Mouse (Mus musculus) thymus, postnatal 10 days (tissue): ENCODE data around the gene Dap3.
"Not testable (repeated sequence)": the region's sequence is repeated elsewhere in the genome, so short reads cannot be mapped to it uniquely, and the experiment has no call there.

Experiments
- DNase-seq, 2 experiments: peaks; one replicate each; pipeline ENCODE4 v3.0.0; 2021; ENCODE audit warnings: low spot score in 2 of 2

Gene Dap3

DNA sequence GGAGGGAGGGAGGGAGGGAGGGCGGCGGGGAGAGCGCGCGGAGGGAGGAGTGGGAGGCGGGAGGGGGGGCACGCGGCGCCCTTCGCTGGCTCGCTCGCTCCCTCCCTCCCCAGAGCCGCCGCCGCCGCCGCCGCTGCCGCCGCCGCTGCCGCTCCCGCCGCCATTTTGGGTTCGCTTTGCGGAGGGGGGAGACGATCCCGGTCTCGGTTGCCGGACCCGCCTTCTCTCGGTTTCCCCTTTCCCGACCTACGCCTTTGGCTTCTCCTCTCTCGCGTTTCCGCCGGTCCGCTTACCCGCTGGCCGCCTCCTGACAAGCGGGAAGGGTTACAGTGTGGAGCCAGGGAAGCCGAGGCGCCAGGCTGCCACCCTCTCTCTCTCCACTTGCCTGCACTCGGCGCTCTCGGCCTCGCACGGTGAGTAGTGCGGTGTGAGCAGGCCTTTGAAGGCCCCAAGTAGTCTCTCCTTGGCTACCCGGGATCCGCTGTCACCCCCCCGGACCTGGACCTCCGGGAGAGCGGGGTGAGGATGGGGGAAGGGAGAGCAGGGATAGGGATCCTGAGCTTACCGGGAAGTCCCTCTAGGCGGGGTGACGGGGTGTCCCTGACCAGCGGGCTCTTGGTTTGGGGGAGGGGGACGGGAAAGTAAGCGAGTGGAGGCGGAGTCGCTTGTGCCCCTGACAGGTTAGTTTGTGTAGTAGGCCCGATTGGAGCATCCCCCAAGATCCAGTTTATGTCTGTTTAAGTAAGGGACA is at the start of gene Dap3, which contains the start of gene Ash1l:
Dap3 (minus strand) TSS at position 606 of the 751 bp plus-strand sequence.
Ash1l (plus strand) TSS at position 47 of the 751 bp plus-strand sequence.
- peak; percentile 70 to 78 for DNase-seq

DNA sequence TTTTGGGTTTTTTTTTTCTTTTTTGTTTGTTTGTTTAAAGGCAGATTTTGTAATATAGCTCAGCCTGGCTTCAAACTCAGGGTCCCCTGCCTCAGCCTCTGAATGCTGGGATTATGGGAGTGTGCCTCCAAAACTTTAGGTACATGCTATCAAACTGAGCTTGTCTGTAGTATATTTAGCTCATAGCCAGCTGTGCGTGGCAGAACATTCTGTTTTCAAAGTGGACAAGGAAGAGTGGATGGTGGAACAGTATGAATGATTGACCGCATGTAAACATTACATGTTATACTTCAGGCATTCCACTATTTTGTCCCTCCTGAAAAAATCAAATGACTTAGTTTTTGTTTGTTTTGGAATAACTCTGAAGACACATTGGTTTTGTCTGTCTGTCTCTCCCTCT is 41.8 kb upstream of the Dap3 start:
- no peak for DNase-seq

DNA sequence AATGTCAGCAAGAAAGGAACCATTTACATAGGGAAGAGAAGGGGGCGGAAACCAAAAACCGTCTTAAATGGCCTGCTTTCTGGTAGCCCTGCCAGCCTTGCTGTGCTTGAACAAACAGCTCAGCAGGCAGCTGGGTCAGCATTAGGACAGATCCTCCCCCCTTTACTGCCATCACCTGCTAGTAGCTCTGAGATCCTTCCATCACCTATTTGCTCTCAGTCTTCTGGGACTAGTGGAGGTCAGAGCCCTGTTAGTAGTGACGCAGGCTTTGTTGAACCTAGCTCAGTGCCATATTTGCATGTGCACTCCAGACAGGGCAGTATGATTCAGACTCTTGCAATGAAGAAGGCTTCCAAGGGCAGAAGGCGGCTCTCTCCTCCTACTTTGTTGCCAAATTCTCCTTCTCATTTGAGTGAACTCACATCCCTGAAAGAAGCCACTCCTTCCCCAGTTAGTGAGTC is 33.0 kb upstream of the Dap3 start:
- DNase-seq: no peak

DNA sequence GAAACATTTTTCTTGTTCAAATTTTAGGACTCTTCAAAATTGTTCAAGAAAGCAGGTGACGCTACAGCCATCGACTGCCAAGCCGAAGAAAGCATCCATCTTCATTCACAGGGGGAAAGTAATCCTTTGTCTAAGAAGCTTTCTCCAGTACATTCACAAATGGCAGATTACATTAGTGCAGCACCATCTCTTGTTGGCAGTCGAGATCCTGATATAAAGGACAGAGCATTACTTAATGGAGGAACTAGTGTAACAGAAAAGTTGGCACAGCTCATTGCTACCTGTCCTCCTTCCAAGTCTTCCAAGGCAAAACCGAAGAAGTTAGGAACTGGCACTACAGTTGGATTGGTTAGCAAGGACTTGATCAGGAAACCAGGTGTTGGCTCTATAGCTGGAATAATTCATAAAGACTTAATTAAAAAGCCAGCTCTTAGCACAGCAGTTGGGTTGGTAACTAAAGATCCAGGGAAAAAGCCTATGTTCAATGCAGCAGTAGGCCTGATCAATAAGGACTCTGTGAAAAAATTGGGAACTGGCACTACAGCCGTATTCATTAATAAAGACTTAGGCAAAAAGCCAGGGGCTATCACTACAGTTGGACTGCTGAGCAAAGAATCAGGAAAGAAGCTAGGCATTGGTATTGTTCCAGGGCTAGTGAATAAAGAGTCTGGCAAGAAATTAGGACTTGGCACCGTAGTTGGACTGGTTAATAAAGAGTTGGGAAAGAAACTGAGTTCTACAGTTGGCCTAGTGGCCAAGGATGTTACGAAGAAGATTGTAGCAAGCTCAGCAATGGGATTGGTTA is 30.4 kb upstream of the Dap3 start:
- no peak for DNase-seq

DNA sequence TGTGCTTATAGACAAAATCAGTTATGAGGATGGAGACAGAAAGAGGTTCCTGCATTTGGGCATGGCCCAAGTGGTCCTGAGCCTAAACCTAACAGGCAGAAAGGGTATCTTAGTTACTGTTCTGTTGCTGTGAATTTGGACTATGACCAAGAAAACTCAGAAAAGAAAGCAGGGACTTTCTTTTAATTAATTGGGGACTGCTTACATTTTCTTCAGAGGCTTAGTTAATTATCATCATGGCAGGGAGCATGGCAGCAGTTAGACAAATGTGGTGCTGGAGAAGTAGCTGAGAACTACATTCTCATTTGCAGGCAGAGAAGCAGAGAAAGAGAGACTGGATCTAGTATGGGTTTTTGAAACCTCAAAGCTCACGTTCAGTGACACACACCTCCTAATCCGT is 24.0 kb upstream of the Dap3 start:
- no peak for DNase-seq

DNA sequence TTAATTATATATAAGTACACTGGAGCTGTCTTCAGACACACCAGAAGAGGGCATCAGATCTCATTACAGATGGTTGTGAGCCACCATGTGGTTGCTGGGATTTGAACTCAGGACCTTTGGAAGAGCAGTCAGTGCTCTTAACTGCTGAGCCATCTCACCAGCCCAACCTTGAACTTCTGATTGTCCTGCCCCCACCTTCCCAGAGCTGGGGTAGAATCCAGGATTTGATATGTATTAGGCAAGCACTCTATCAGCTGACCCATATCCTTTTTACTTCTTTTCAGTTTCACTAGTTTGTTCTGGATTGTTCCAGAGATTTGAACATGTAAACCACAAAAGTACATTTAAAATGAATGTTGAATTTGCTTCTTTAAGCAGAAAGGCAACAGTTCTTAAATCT is 12.2 kb upstream of the Dap3 start:
- DNase-seq: not testable (repeated sequence)

DNA sequence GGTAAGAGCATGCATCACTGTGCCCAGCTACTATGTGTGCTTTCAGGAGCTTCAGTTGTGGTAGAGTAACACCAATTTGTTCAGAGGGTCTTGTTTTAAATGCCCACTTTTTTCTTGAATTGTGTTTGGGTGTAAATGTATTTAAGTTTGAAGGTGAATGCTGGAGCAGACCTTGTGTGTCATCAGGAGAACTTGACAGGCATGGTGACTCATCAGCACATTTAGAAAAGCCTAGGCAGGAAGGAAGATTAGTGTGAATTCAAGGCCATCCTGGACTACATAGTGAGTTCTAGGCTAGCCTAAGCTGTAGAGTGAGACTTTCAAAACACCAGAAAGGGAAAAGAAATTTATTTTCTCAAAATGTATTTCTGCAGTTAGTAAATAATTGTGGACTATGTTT is 2.8 kb upstream of the Dap3 start:
- no peak for DNase-seq

DNA sequence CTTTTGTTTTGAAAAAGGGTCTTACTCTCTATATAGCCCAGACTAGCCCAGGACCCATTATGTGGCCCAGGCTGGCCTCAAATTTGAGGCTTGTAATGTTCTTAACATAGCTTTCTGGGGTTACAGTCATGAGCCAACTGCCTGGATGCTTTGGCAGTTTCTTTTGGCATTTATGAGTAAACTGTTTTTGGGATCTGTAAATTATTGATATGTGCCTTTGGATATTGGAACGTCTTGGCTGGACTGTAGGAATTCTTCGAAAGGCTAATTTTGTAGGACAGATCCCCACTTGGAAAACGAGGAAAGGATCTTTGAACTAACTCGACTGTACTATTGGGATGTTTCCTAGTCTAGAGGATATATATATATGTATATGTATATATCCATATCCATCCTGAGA is 2.3 kb upstream of the Dap3 start:
- no peak for DNase-seq

DNA sequence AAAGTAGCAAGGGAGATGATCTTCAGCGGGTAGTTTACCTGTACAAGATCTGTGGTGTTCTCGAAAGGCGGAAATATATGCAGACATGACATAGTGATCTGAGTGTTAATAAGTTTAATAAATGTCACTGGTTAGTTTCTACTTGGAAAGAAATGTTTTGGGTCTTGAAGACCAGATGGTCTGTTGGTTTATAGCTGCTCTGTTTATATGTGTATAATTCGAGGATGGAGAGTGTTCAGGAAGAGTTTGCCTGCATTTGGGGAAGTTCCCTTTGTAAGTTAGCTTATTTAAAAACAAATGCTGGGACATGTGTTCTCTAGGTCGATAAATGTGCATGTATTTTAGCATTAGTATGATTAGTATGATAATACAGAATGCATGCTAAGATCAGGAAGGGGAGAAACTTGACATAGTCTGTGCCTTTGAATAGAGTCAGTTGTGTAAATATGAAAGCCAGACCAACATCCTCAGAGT is 383 bp upstream of the Dap3 start:
- DNase-seq: no peak

DNA sequence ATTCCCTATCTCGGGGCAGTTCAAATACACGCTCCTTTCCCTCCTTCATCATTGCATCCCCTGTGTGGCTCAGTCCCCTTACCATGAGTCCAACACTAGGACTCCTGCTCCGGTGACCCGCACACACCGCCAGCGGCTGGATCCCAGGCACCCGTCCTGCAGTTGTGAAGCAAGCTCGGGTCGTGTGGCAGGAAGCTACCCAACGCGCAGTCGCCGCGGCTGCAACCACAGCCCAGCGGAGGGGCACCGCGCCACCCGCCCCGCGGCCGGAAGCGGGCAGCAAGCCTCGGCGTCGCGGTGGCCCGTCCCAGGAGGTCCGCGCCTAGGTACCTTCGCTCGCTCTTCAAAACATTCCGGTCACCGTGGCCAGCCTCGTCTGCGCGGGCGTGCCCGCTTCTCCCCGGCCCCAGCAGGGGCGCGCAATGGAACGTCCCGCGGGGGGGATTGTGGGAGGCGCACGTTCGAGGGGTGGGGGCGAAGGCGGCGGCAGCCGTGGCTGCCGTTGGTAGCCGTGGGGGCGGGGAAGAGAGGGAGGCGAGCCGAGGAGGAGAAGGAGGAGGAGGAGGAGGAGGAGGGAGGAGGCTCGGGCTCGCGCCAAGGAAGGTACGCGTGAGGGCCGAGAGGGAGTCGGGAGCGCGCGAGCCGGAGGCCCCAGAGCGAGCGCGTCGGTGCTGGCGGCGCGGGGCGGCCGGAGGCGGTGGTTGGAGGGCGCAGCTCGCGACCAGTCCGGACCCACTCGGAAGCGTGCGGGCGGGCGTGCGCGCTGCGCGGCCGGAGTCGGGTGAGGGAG is 1.0 kb downstream of the Dap3 start:
- DNase-seq: peak; percentile 92 to 94

DNA sequence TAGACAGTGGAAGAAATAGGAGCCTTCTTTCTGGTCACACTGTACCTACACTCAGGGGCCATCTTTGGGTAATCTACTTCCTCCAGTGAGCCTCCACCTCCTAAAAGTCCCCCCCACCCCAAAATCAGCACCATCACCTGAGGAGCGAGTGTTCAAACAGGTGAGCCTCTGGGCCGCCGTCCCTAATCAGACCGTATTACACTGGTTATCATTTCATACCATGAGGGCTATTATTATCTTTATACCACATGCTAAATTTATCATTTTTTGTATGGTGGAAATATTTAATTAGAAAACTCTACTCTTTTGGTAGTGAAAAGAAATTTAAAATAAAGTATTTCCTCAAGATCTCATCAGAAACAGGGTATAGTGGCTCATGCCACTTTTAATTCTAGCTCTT is 6.9 kb downstream of the Dap3 start:
- no peak for DNase-seq

DNA sequence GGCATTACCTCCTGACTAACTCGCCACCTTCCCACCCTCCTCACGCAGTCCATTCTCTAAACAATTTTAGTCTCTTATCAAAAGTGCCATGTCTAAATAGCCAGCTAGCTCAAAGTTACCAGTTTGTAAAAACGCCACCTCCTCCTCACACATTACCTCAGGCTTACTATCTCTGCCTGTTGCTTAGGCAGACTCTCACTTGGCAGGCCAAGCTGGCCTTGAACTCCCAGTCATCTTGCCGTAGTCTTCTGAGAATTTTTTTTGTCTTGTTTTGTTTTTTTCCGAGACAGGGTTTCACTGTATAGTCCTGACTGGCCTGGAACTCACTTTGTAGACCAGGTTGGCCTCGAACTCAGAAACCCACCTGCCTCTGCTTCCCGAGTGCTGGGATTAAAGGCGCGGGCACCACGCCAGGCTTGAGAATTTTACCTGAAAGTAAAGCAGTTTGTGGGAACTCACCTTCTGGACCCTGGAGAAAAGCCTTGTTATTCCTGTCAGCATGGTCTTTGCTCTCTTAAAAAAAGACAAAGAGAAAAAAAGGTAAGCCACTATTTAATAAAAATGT is 8.6 kb downstream of the Dap3 start:
- no peak for DNase-seq

DNA sequence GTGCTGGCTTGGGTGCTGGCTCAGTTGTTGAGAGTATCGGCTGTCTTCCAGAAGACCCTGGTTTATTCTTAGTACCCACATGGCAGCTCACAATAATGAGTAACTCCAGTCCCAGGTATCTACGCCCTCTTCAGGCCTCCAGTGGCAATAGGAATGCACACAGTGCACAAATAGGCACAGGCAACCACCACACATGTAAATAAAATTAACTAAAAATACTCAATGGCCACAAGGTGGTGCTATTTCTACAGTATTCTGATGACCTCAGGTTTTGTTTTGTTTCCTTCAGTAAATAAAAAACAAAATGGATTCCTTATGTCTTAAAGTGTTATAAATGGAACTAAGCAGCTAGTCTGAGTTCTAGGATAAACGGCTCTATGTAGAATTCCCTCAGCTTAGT is 11.2 kb downstream of the Dap3 start:
- peak in 1 of 2 experiments; percentile 40 for DNase-seq

DNA sequence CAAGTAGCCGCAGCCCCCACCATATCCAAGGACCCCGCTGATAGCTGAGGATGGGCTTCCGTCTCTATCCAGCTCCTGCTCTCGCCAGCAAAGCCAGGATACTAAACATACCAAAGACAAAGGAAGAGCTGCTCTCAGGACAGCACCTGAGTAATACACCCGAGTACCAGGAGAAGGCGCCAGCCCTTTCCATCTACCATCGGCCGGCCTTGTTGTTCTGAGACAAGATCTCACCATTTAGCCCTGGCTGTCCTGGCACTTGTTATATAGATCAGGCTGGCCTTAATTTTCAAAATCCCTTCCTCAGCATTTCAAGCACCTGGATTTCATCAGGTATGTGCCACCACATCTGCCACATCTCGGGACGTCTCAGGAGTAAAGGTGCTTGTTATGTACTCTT is 11.9 kb downstream of the Dap3 start:
- DNase-seq: no peak

DNA sequence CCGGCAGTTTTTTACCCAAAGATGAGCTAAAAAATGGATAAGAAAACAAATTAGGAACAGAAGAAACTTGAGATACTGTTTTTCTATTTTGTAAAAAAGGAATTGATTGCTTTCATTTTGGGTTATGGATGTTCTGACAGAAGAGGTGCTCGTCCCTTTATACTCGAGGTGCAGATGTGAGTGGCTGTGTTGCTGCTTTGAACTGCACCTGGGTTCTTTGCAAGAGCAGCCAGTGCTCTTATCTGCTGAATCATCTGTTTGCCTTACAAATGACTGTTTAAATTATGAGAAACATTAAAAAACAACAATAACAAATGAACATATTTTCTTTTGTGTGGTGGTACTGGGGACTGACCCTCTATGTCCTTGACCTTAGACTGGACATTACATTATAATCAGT is 21.5 kb downstream of the Dap3 start:
- peak; percentile 30 to 37 for DNase-seq

DNA sequence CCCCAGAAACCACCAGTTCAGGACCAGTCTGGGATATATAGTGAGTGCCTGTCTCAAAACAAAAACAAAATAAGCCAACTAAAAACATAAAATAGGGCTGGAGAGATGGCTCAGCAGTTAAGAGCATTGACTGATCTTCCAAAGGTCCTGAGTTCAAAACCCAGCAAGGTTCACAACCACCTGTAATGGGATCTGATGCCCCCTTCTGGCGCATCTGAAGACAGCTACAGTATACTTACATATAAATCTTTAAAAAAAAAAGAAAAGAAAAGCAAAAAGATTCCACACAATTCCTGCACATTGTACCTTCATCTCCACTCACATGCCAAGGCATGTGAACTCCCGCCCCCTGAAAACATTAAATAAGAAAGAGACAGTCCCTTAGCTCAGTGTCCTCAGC is 25.3 kb downstream of the Dap3 start:
- DNase-seq: no peak

DNA sequence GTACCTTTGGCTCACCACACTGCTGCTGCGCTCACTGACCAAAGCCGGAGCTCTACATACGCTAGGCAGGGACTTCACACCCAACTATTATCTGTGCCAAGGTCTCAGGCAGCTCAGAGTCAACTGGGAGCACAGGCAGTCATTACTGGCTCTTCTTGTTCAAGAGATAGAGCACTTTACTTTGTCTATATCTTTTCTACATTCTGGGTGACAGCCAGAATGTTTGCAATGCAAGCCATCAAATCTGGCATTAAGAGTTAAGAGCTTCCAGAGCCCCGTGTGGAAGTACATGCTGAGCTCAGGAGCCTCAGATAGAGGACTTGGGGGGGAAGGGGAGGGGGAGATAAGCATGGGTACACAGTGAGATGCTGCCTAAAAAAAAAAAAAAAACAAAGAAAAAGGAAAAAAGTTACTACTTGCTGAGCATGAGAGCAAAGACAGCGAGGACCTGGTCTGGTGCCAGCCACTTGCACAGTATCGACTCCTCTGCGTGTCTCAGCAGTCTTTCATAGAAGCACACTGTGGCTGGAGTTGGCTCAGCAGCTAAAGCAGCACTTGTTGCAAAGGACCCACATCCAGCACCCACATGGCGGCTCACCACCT is 26.9 kb downstream of the Dap3 start:
- DNase-seq: no peak

DNA sequence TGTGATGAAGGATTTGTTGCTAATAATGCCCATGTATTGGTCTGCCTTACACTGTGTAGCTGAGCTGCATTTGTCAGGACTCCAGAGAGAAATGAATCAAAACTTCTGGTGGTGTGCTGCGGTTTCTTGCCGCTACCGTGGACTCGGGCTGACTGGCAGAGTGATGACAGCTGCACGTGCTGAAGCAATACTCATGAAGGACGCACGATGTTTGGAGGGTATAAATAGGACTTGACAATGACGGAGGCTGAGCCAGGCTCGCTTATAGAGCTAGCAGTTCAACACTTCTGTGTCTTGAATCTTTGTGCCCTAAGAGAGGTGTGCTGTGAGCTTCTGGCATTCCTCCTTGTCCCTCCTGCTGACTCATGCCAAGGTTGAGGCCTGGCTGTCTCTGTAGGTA is 29.6 kb downstream of the Dap3 start:
- DNase-seq: no peak

DNA sequence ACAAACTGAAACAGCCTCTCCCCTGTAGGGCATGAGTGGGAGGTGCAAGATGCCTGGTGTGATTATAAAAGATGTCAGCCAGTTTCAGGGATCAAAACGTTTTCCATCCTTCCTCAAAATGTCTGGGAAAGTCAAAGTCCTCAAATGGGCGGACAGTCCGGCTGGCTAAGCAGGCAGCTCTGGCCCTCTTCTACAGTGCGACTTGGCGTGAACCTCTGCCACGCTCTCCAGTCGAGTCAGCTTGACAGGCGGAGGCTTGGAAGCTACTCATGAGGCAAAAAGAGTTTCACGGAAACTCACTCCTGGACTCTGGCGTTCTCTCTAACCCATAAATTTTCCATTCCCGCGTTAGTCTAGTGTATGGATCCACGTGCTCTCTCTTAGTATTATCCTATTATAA is 32.0 kb downstream of the Dap3 start:
- no peak for DNase-seq

DNA sequence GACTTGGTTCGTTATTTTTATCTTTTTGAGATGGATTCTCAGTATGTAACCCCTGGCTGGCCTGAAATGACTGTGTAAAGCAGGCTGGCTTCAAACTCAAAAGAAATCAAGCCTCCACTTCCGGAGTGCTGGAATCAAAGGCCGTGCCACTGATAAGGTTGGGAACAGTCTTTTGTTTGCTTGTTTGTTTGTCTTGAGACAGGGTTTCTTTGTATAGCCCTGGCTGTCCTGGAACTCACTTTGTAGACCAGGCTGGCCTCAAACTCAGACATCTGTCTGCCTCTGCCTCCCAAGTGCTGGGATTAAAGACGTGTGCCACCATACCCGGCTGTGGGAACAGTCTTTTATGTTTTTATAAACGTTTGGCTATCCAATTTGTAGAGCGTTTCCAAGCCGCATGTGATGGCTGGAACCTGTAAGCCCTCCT is 36.6 kb downstream of the Dap3 start:
- DNase-seq: no peak
